Mouse (Mus musculus) ovary, postnatal 36 days (tissue): ENCODE measurements at regions not wholly inside any gene's neighbourhood (a gene's known extent, or its start where the extent isn't known, plus 50 kb on each side); places are given as distances from the start of the nearest gene placed in this dataset.
A peak's percentile ranks its signal among the peaks of the same experiment; 100 is the strongest.

Source experiments
- DNase-seq: peaks from one replicate; pipeline ENCODE4 v3.0.0; 2022; ENCODE audit warnings: low spot score, mixed read lengths

DNA sequence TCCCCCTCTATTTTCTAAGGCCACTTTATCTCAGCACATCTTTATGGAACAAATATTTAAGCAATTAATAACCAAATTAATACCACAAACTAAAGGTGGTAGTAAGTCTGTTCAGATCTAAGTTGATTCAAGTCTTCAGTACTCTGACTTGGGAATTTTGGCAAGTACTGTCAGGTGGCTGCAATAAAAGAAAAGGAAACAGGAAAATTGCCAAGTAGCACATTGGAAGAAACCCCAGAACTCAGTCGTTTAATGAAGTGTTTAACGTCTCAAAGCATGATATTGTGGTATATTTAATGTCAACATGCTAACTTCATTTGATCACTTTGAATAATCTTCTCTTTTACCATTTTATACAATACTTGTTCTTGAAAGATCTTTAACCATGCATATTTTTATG, 142.2 kb downstream of the Gm11146 start:
- DNase-seq, result no peak

DNA sequence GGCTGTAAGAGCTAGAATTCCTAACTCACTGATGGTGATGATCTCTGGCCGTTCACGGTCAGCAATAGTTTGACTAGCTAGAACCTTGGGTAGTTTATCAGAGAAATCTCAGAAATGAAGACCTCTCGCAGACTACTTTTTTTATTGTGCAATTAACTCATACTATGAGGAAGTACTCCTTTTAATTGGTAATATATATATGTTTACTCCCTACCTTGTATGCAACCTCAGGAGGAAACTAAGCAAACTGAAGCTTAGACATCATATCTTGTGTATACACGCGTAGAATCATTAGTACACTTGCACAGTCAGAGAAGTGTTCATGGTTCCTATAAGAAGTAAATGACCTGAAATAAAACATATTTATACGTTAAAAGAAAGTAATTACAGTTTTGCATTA, 157.2 kb downstream of the Gm11146 start:
- no peak for DNase-seq

- no peak for DNase-seq
These were observed 157.9 kb downstream of the Gm11146 start for GRCm38 (mm10) chr16:77444006-77444405.

DNA sequence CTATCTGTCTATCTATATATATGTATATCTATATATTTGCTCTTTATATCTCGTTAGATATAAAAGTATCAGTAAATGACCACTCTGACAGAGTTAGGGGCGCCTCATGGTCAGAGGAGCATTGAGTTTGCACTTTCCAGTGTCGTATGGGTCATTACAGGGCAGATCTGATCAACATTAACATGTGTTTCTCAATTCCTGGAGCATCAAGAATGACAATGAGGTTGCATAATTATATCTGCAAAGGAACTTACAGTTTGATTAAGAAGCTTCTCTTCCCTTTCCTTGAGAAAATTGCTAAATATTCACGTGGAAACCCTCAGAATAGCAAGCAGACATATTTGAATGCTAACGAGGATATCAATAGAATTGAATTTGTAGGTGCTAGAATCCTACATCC, 158.6 kb downstream of the Gm11146 start:
- no peak for DNase-seq

DNA sequence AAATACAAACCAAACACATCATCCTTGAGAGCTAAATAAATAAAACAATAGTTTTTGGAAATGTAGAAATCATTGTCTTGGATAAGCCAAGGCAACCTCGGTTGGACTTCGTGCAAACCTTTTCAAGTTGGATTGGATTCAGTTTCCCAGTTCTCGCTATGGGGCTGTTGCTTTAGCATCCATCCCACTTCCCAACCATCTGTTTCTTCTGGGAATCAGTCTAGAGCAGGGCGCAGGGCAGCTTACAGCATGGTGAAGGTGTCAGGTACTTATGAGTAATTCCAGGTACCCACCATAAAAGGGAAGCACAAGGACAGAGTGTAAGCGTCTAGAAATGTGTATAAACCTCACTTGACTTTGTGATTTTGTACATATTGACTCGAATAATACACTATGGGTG, 159.0 kb downstream of the Gm11146 start:
- no peak for DNase-seq

DNA sequence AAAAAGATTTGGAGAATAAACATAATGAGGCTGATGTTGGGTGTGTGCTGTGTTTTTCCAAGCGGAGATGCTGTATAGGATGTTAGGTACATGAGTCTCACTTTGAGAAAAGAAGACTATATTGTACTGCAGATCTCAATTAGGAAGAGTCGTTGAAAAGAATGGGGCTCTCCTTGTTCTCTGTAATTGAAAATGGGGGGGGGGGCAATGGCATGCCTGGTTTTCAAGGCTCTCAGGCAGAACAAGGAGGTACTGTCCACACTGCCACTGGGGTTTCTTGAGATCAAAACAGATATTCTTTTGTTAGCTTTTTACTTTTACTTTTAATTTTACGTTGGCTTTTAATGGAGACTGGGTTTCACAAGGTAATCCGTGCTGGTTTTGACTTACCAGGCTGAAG, 170.5 kb downstream of the Gm11146 start:
- DNase-seq, result no peak

DNA sequence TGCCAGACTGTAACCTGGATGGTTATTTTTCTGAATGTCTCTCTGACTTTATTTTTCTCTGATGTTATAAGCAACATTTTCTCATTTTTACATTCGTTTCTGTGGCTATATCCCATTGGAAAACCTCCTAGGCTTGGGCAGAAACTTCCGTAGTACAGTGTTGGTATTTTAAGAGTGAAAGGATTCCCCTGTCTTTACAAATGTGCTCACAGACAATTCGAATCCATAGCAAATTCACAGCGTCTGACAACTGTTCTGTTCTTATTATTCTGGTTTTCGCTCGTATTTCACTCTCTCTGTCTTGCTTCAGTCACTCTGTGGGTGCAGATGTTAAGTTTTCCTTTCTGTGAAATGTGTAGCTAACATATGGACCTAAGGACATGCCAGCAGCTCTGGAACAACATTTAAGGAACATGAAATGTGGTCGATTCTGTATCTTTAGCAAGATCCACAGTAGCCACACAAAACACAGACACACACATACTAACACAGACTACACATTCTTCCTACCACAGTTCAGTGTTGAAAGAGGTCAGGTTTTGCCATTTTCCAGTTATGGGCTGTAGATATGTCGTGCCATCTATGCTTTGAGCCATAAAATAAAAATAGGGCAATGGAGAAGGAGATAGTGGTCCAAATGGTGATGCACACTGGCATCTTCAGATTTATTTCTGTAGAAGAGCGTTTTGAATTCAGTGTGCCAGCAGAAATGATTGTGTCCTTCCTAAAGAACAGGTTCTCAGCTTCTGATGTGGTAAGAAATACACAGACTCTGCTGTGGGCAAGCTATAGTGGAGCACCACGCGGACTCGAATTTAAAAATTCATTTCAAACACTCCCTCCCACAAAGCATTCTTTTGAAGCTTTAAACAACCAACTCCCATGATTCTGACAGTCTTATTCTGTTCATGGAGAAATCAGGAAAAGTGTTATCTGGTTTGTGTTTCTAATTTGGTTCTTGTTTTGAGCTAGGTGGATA, 179.2 kb downstream of the Gm11146 start:
- DNase-seq, result no peak

DNA sequence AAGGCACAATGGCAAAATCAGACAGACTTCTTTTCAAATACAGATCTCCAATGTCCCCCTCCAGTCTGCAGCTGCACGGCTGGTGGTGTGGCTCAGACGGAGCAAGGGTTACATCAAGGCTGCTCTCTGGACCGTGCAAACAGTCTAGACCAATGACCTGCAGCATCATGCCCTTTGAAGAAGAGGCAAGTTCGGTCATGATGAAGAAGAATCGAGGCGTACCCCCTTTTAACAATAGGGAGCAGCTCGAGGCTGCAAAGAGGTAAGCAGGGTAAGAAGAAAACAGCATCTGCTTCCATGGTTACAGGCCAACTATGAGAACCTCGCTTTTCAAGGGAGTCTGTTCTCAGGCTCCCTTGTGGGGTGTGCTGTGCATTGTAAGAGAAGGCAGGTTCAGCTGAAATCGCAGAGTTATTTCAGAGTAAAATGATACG, 180.3 kb downstream of the Gm11146 start:
- peak; percentile 16 for DNase-seq

DNA sequence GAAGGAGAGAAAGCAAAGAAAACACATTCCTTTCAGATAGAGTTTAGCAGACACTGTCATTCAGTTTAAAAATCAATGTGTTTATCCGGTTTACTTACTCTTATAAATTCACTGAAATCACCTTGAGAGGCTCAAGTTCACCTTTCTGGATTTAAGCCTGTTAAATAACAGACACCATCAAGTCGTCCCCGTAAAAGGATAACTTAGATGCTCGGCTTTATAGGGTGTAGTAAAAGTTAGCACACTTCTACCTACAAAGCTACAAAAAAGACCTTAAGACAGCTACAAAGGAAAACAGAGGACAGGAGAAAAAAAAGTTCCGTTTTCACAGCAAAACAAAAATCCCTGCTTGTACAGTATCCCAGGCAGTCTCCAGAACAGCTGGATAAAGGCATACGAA, 180.9 kb downstream of the Gm11146 start:
- no peak for DNase-seq

GRCm38 (mm10) chr16:77420136-77420860, 181.6 kb downstream of the Gm11146 start:
- DNase-seq, result no peak

DNA sequence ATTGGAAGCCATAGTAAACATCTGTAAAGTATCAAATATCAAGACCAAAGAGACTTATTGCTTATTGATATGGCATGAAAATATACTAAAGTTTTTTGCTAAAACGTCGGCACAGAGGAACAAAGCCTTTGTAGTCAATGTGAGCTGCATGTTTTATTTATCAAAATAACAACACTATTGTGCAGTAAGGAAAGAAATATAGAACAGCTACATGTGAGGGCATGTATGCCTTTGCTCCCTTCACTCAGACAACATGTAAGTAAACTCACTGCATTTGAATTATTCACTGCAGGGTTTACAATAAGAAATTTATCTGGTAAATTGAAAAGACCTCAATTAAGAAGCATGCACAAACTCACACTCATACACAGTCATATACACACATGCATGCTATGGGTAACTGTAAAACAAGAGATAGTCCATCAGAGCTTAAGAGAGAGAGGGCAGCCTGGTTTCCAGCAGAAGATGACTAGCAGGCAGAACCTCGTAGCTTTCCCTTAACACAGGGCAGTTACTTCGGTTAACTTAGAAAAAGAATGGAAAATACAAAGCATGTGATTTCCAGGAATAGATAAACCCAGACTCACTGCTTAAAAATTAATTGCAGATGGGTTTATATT, 182.7 kb downstream of the Gm11146 start:
- no peak for DNase-seq

DNA sequence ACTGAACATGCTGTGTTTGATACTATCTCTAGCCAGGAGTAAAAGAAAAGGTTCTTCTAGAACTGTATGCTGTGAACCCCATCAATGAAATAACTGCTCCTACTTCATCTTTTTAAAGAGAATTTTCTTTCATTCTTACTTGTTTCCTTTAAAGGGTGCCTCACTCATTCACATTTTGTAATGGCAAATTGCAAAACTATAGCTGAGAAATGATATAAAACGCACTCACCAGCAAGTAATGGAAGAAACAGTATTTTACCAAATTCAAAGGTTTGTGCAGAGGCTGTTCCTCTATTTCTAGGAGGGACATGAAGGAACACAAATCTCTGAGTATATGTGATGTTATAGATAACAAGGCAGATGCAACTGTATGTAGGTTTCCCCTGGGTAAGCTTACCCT, 183.4 kb downstream of the Gm11146 start:
- no peak for DNase-seq

- DNase-seq, result peak; percentile 8
These were observed 184.1 kb downstream of the Gm11146 start for GRCm38 (mm10) chr16:77417791-77418190.

- DNase-seq, result no peak
These were observed 187.3 kb downstream of the Gm11146 start for GRCm38 (mm10) chr16:77414562-77414961.

DNA sequence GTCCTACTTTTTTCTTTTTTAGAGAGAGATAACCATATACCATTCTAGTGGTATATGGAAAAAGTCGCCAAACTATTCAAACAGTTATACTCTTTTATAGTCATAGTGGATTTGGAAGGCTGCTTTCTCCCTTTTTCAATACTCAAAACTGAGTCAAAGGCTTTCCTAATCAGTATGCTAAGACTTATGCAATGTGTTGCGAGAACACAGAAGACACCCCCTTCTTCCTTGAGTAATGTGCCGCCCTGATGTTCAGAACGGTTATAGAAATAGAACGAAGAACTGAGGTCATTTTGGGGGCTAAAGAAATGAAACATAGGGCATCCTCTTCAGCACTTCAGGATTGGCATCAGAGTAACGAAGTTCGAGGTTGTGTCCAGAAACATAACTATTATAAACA, 192.7 kb downstream of the Gm11146 start:
- no peak for DNase-seq

GRCm38 (mm10) chr16:77406999-77407398, 194.9 kb downstream of the Gm11146 start:
- DNase-seq, result no peak

DNA sequence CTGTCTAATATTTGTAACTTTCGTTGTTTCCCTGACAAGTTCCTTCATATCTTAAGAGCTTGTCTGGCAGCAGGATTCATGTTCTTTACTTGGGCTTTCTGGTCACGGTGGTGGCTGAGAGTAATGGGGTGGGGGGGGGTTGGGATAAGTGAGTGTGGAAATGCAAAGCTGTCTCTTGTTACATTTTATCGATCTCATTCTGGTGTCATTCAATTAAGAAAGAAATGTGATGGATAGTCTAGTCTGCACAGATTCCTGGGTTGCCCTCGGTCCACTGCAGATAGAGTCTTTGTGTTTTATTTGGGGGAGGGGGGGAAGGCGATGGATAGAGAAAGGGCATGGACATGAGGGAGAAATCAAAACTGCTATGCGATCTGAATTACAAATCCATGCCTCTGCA, 196.0 kb downstream of the Gm11146 start:
- no peak for DNase-seq

- no peak for DNase-seq
These were observed 196.6 kb downstream of the Gm11146 start for GRCm38 (mm10) chr16:77405181-77405818.

DNA sequence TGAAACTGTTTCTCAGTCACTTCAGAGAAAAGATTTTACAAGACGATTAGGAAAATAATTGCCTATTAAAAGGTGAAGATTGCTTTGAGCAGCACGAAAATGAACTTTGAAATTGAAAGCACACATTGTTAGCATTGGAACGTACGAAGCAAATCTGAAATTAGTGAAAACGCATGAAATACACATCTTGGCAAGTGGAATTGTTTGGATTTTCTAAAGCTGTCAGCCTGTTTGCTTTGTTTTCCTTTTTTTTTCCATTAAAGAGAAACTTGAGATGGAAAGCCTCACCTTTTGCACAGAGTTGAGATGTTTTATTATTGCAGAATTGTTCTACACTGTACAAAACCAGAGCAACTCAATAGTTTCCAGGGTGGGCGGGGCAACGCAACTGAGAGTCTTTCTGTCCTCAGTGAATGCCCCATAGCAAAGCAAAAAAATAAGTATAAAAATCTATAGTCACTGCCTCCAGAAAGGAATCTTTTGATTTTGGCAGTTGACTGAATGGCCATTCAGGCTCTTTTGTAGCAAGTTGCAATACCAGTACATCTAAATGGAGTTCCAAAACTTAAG, 199.1 kb downstream of the Gm11146 start:
- DNase-seq, result no peak

DNA sequence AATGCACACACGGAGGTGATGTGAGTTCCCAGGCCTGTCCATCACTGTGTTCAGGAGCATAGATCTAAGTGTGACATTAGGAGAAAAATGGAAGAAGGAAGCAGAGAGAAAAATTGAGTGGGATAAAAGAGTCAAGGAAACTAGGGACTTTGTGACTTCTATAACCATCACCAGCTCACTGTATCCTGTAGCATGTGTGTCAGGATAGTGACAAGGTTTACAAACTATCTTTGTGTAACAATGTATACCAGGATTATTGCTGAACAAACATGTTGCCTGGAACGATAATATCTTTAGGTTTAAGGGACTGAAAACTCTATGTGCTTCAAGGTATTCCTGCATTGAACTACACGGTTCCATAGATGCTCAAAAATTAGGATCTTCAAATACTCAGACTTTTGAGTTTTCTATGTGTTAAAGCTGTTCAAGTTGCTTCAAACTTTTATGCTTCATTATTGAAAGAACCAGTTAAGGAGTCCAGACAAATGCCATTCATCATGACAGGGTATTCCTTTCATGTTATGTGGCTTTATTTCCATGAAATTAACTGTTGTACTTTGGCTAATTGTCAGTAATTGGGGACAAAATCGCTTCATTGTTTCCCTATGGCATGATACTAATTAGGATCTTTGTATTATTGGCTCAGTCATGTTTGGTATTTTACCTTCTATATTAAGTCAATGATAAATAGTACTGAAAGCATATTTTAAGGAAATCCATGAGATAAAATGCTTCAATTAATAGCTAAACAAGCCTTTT, 200.5 kb downstream of the Gm11146 start:
- DNase-seq, result no peak

GRCm38 (mm10) chr16:77400276-77400891, 201.5 kb downstream of the Gm11146 start:
- peak; percentile 57 for DNase-seq
